In genomic region chr13:103643993-103644722, GRCm38 (mm10) we compare ENCODE assay signal across 9 mouse cellular contexts.
DNase-seq lines count a peak whose midpoint lies in the region; ATAC-seq and TF ChIP-seq lines count a peak whose summit lies in the region.
"Had no signal": no experiment of that assay in that cellular context is flagged by ENCODE, and none has a peak within 500 bp of the region (broad histone marks: within the 10 kb centered on the region; RNA-seq: fewer than 3 reads in every experiment).

No protein-coding gene starts in this region.

- H3K9me3 ChIP-seq in liver, embryonic 14.5 days (ENCODE audit: control insufficient read depth, low read length) = no peaks in the 10 kb centered on the region
- no peaks in the 10 kb centered on the region for H3K9me3 ChIP-seq in neural tube, embryonic 14.5 days (ENCODE audit: control insufficient read depth, low read length)
- H3K9me3 ChIP-seq: liver, embryonic 15.5 days had no signal

- H3K27me3 ChIP-seq in liver, embryonic 14.5 days (ENCODE audit: control insufficient read depth, insufficient read depth, low read length) = no peaks in the 10 kb centered on the region
- H3K27me3 ChIP-seq in neural tube, embryonic 14.5 days (ENCODE audit: control insufficient read depth, insufficient read depth, low read length) = no peaks in the 10 kb centered on the region
- H3K27me3 ChIP-seq: liver, embryonic 15.5 days had no signal

- ATAC-seq in liver, embryonic 14.5 days (ENCODE audit: insufficient read depth) = no peak
- peak; percentile 80 for ATAC-seq in neural tube, embryonic 14.5 days (ENCODE audit: low read depth)
- no peak for ATAC-seq in inflammation-experienced regulatory T-cells, adult 6 months

- H3K27ac ChIP-seq in liver, embryonic 14.5 days = no peak overlapping the region
- no peak overlapping the region for H3K27ac ChIP-seq in neural tube, embryonic 14.5 days (ENCODE audit: low read depth, low read length)
- H3K27ac ChIP-seq: liver, embryonic 15.5 days had no signal

- DNase-seq in layer of hippocampus, adult 11-12 months (ENCODE audit: low spot score) = peak; percentile 55
- no peak for DNase-seq in layer of hippocampus, postnatal 36 days
- DNase-seq in brain, embryonic 18.5 days (ENCODE audit: low read depth, low spot score) = peak; percentile 47
- DNase-seq in gastrocnemius, postnatal 14 days = peak; percentile 70
- DNase-seq in kidney, adult 18-20 months = peak; percentile 45
- peak in 1 of 3 experiments; percentile 4 for DNase-seq in liver, embryonic 14.5 days (ENCODE audit: low read depth in 3 of 3, low spot score in 3 of 3)

- WGBS in liver, embryonic 14.5 days (ENCODE audit: insufficient replicate concordance) = 53% methylated on average over 6 of the region's 6 CpGs
- WGBS in neural tube, embryonic 14.5 days = 46% methylated on average over 6 of the region's 6 CpGs

- H3K4me2 ChIP-seq in liver, embryonic 14.5 days (ENCODE audit: low read depth) = no peak overlapping the region
- H3K4me2 ChIP-seq in neural tube, embryonic 14.5 days (ENCODE audit: low read depth, low read length) = no peak overlapping the region
- H3K4me2 ChIP-seq: liver, embryonic 15.5 days had no signal

- intact Hi-C loops in gastrocnemius, postnatal 14 days (cut with DNase I; ENCODE audit: low total_unique reads) = loop anchor here (2.0 kb wide), 1 partner anchor 473 kb away; no protein-coding TSS in a partner anchor

- no peak overlapping the region for H3K4me3 ChIP-seq in liver, embryonic 14.5 days (ENCODE audit: insufficient read depth in 1 of 2, low read depth in 2 of 2, low read length in 2 of 2)
- H3K4me3 ChIP-seq in neural tube, embryonic 14.5 days (ENCODE audit: low read depth, low read length) = no peak overlapping the region
- H3K4me3 ChIP-seq: liver, embryonic 15.5 days had no signal

- no peak for TF ChIP-seq EP300 in liver, embryonic 14.5 days (IDR thresholded peaks at IDR 0.05; ENCODE audit: low read depth)

- peak; percentile 28; the same call in 1 of the 2 replicates for TF ChIP-seq CTCF in liver, embryonic 14.5 days (IDR thresholded peaks at IDR 0.05; ENCODE audit: low read depth)

- no peaks in the 10 kb centered on the region for H3K36me3 ChIP-seq in liver, embryonic 14.5 days (replicated peaks; ENCODE audit: control insufficient read depth, insufficient read depth, low read depth)
- no peaks in the 10 kb centered on the region for H3K36me3 ChIP-seq in neural tube, embryonic 14.5 days (ENCODE audit: control insufficient read depth, insufficient read depth, low read length)
- H3K36me3 ChIP-seq: liver, embryonic 15.5 days had no signal

- H3K4me1 ChIP-seq in liver, embryonic 14.5 days (replicated peaks; ENCODE audit: control insufficient read depth in 2 of 2, insufficient read depth in 2 of 2, low read length in 1 of 2) = no peaks in the 10 kb centered on the region
- H3K4me1 ChIP-seq in neural tube, embryonic 14.5 days (ENCODE audit: control insufficient read depth, insufficient read depth, low read length) = no peaks in the 10 kb centered on the region
- H3K4me1 ChIP-seq: liver, embryonic 15.5 days had no signal

- H3K9ac ChIP-seq in liver, embryonic 14.5 days (replicated peaks) = no peak overlapping the region
- no peak overlapping the region for H3K9ac ChIP-seq in neural tube, embryonic 14.5 days (replicated peaks; ENCODE audit: low read depth, low read length)
- H3K9ac ChIP-seq: liver, embryonic 15.5 days had no signal

Comparison
In these comparisons a context has a peak if more than half of its experiments do, and no peak if none do; other contexts are left out.
1. DNase-seq: peak in layer of hippocampus, adult 11-12 months (single experiment), brain, embryonic 18.5 days (single experiment), gastrocnemius, postnatal 14 days (single experiment) and kidney, adult 18-20 months (single experiment); none in layer of hippocampus, postnatal 36 days (0 of 2).